Mouse (Mus musculus): Measurements from ENCODE around the gene Rarg. TPM values are rescaled to one million over a fixed set of nuclear protein-coding genes. Genes with fewer than 3 reads are reported as not detected.

The Rarg gene
- polyA plus RNA-seq, 1 experiment from 2014 or later: 32.0 TPM

GRCm38 (mm10) chr15:102192820-102193386 is 64.4 kb downstream of the Rarg start:
- no peaks in the 10 kb centered on the region for H3K27me3 ChIP-seq
- in situ Hi-C loops (cut with MboI; ENCODE audit: low pct_unique_long_range_greater_than_20kb): no loop called here
- no peak for ATAC-seq
- no peak for DNase-seq (ENCODE audit: low read depth, low spot score)
- TF ChIP-seq CTCF (IDR thresholded peaks at IDR 0.05): no peak
- ChIA-PET CTCF (interaction anchor here (1.0 to 2.1 kb wide), 5 partner anchors 8 to 31 kb away, joined by 3 to 9 read pairs (median 4); no protein-coding TSS in a partner anchor), POLR2A (interaction anchor here (0.6 to 3.3 kb wide), 3 partner anchors 11 to 128 kb away, joined by 3 to 14 read pairs (median 3); partner anchors contain the start of genes Csad and Zfp740)

- ATAC-seq (no peak), DNase-seq (ENCODE audit: low read depth, low spot score) (no peak)
- in situ Hi-C loops (cut with MboI; ENCODE audit: low pct_unique_long_range_greater_than_20kb): no loop called here
- POLR2A ChIA-PET: interaction anchor here (0.6 to 3.3 kb wide), 3 partner anchors 11 to 76 kb away, joined by 3 to 14 read pairs (median 5); partner anchors contain the start of genes Csad and Zfp740
- CTCF ChIA-PET: interaction anchor here (1.0 to 2.1 kb wide), 3 partner anchors 14 to 32 kb away, joined by 3 to 9 read pairs (median 3); no protein-coding TSS in a partner anchor
- H3K27me3 ChIP-seq: no peaks in the 10 kb centered on the region
- TF ChIP-seq CTCF (IDR thresholded peaks at IDR 0.05): no peak
Observed at GRCm38 (mm10) chr15:102192271-102192812, 65.0 kb downstream of the Rarg start.

- no peak for DNase-seq (ENCODE audit: low read depth, low spot score)
- no peaks in the 10 kb centered on the region for H3K27me3 ChIP-seq
- TF ChIP-seq CTCF (IDR thresholded peaks at IDR 0.05): no peak
- CTCF ChIA-PET: interaction anchor here (1.2 kb wide), 1 partner anchor 30 kb away, joined by 3 read pairs; no protein-coding TSS in a partner anchor
- POLR2A ChIA-PET: interaction anchor here (1.1 to 3.3 kb wide), 2 partner anchors 12 to 25 kb away, joined by 5 to 14 read pairs; partner anchors contain the start of genes Csad and Zfp740
- ATAC-seq: no peak
- in situ Hi-C loops (cut with MboI; ENCODE audit: low pct_unique_long_range_greater_than_20kb): no loop called here
Observed at GRCm38 (mm10) chr15:102191699-102192098, 65.6 kb downstream of the Rarg start.

- no peak for DNase-seq (ENCODE audit: low read depth, low spot score)
- POLR2A ChIA-PET: interaction anchor here (1.2 kb wide), 1 partner anchor 15 kb away, joined by 4 read pairs; the partner anchor contains the start of gene Csad
- in situ Hi-C loops (cut with MboI; ENCODE audit: low pct_unique_long_range_greater_than_20kb): no loop called here
- no peak for ATAC-seq
- TF ChIP-seq CTCF (IDR thresholded peaks at IDR 0.05): no peak
- CTCF ChIA-PET: interaction anchor here (1.1 kb wide), 1 partner anchor 35 kb away, joined by 4 read pairs; no protein-coding TSS in a partner anchor
- no peaks in the 10 kb centered on the region for H3K27me3 ChIP-seq
Observed at GRCm38 (mm10) chr15:102188883-102189282, 68.4 kb downstream of the Rarg start.

GRCm38 (mm10) chr15:102188096-102188495 is 69.2 kb downstream of the Rarg start:
- no peaks in the 10 kb centered on the region for H3K27me3 ChIP-seq
- ChIA-PET CTCF (interaction anchor here (1.1 kb wide), 1 partner anchor 36 kb away, joined by 4 read pairs; no protein-coding TSS in a partner anchor), POLR2A (no interaction called here)
- TF ChIP-seq CTCF (IDR thresholded peaks at IDR 0.05): no peak
- ATAC-seq (no peak), DNase-seq (ENCODE audit: low read depth, low spot score) (no peak)
- in situ Hi-C loops (cut with MboI; ENCODE audit: low pct_unique_long_range_greater_than_20kb): no loop called here

GRCm38 (mm10) chr15:102186239-102186638 is 71.1 kb downstream of the Rarg start:
- no peak for TF ChIP-seq CTCF (IDR thresholded peaks at IDR 0.05)
- ATAC-seq: no peak
- CTCF ChIA-PET: interaction anchor here (0.7 kb wide), 1 partner anchor 38 kb away, joined by 3 read pairs; no protein-coding TSS in a partner anchor
- no peak for DNase-seq (ENCODE audit: low read depth, low spot score)
- in situ Hi-C loops (cut with MboI; ENCODE audit: low pct_unique_long_range_greater_than_20kb): no loop called here
- POLR2A ChIA-PET: interaction anchor here (0.6 to 1.1 kb wide), 2 partner anchors 10 to 57 kb away, joined by 3 to 5 read pairs; no protein-coding TSS in a partner anchor
- no peaks in the 10 kb centered on the region for H3K27me3 ChIP-seq

Other genes starting within 250 kb of the Rarg start
- gene Krt18, start 229.3 kb downstream of the Rarg start, polyA plus RNA-seq (2021): 24.8 TPM
- 237 TPM for gene Eif4b, start 183.7 kb downstream of the Rarg start, polyA plus RNA-seq (2021)
- 53.6 TPM for gene Tns2, start 157.1 kb downstream of the Rarg start, polyA plus RNA-seq (2021)
- gene Spryd3, start 121.3 kb downstream of the Rarg start, polyA plus RNA-seq (2021): 47.4 TPM
- 0.05 TPM for gene Igfbp6, start 113.2 kb downstream of the Rarg start, polyA plus RNA-seq (2021)
- gene Soat2, start 107.0 kb downstream of the Rarg start, polyA plus RNA-seq (2021): 0.13 TPM
- gene Zfp740, start 54.3 kb downstream of the Rarg start, polyA plus RNA-seq (2021): 96.4 TPM
- gene Csad, start 52.8 kb downstream of the Rarg start, polyA plus RNA-seq (2021): 79.6 TPM
- 0.35 TPM for gene Itgb7, start 25.6 kb downstream of the Rarg start, polyA plus RNA-seq (2021)
- gene Gm9918, start 13.0 kb upstream of the Rarg start, polyA plus RNA-seq (2021): 0.03 TPM
- 47.4 TPM for gene Mfsd5, start 21.9 kb upstream of the Rarg start, polyA plus RNA-seq (2021)
- gene Espl1, start 38.7 kb upstream of the Rarg start, polyA plus RNA-seq (2021): 21.8 TPM
- 642 TPM for gene Pfdn5, start 68.6 kb upstream of the Rarg start, polyA plus RNA-seq (2021)
- 87.1 TPM for gene Myg1, start 74.2 kb upstream of the Rarg start, polyA plus RNA-seq (2021)
- 43.3 TPM for gene Aaas, start 93.3 kb upstream of the Rarg start, polyA plus RNA-seq (2021)
- gene Sp7, start 109.7 kb upstream of the Rarg start, polyA plus RNA-seq (2021): not detected
- gene Sp1, start 148.6 kb upstream of the Rarg start, polyA plus RNA-seq (2021): 30.6 TPM
- not detected for gene Amhr2, start 187.8 kb upstream of the Rarg start, polyA plus RNA-seq (2021)
- 167 TPM for gene Prr13, start 201.5 kb upstream of the Rarg start, polyA plus RNA-seq (2021)
- 801 TPM for gene Pcbp2, start 213.0 kb upstream of the Rarg start, polyA plus RNA-seq (2021)
- 3.6 TPM for gene Gm10337, start 246.2 kb upstream of the Rarg start, polyA plus RNA-seq (2021)